Mouse (Mus musculus) limb, embryonic 12.5 days (tissue): Measurements from ENCODE around the gene Kcnab3. TPM values are rescaled to one million over a fixed set of nuclear protein-coding genes. Genes with fewer than 3 reads are reported as not detected.

Source experiments
- ATAC-seq: fragments of 200-750 bp; cut with Nextera tagmentation; 2 replicates; pipeline ENCODE4 v1.8.0; 2017; ENCODE audit warnings: low read depth, moderate TSS enrichment; ENCODE audit not compliant: insufficient number of reproducible peaks, insufficient read depth, low FRiP score, low TSS enrichment
- H3K27ac ChIP-seq: fragments of 300-500 bp; sonication (generic); 2 replicates; pipeline ENCODE4 v1.5.1; 2016; ENCODE audit warnings: mild to moderate bottlenecking, moderate library complexity
- H3K27me3 ChIP-seq: fragments of 300-500 bp; sonication (generic); 2 replicates; pipeline ENCODE4 v1.6.1; 2016; ENCODE audit warnings: mild to moderate bottlenecking, moderate library complexity
- H3K36me3 ChIP-seq: fragments of 300-500 bp; sonication (generic); 2 replicates; pipeline ENCODE4 v1.6.1; 2016; ENCODE audit warnings: mild to moderate bottlenecking, moderate library complexity
- H3K4me1 ChIP-seq: fragments of 300-500 bp; sonication (generic); replicated peaks from 2 replicates; pipeline ENCODE4 v1.6.1; 2016
- H3K4me2 ChIP-seq: fragments of 300-500 bp; sonication (generic); 2 replicates; pipeline ENCODE4 v1.6.1; 2016; ENCODE audit warnings: mild to moderate bottlenecking, moderate library complexity
- H3K4me3 ChIP-seq: fragments of 300-500 bp; sonication (generic); replicated peaks from 2 replicates; pipeline ENCODE4 v1.5.1; 2016; ENCODE audit warnings: mild to moderate bottlenecking
- H3K9ac ChIP-seq: fragments of 300-500 bp; sonication (generic); replicated peaks from 2 replicates; pipeline ENCODE4 v1.6.1; 2016; ENCODE audit warnings: mild to moderate bottlenecking, moderate library complexity
- H3K9me3 ChIP-seq: fragments of 300-500 bp; sonication (generic); 2 replicates; pipeline ENCODE4 v1.6.1; 2016; ENCODE audit warnings: mild to moderate bottlenecking, moderate library complexity
- WGBS: fragments of 180-500 bp; shearing (Covaris S2); methylation state at CpG from one replicate; pipeline ENCODE4 v1.1.7; 2016; 5-methylcytosine and 5-hydroxymethylcytosine counted together
- polyA plus RNA-seq: library from polyadenylated mRNA; unstranded; fragments of >200 nt; fragmentation: Nextera tagmentation; extraction: Ambion mirVana; gene quantifications from 2 replicates; pipeline ENCODE4 v1.2.1, GENCODE M21; 2016

Kcnab3 gene
- polyA plus RNA-seq, 1 experiment from 2014 or later: 1.9 TPM

- Histone ChIP-seq H3K4me3 (peak overlapping the region; percentile 43), H3K4me1 (peaks cover 25% of the 10 kb centered on the region), H3K36me3 (no peaks in the 10 kb centered on the region), H3K9me3 (no peaks in the 10 kb centered on the region), H3K4me2 (peak overlapping the region; percentile 63), H3K27ac (peak overlapping the region; percentile 85), H3K9ac (peak overlapping the region; percentile 49), H3K27me3 (peaks cover 24% of the 10 kb centered on the region)
- WGBS: 1% methylated on average over 24 of the region's 24 CpGs
- peak; percentile 63 for ATAC-seq
Observed at GRCm38 (mm10) chr11:69331929-69332405, 5.9 kb downstream of the Kcnab3 start.

GRCm38 (mm10) chr11:69332713-69333253 lies 6.7 kb downstream of the Kcnab3 start:
- Histone ChIP-seq H3K4me2 (peak overlapping the region; percentile 63; the same call in 1 of the 2 replicates), H3K27me3 (peaks cover 16% of the 10 kb centered on the region), H3K4me1 (peaks cover 21% of the 10 kb centered on the region), H3K27ac (peak overlapping the region; percentile 85), H3K9me3 (0 out of 2 replicates have a peak, but pooled peaks cover 3% of the 10 kb centered on the region), H3K9ac (0 out of 2 replicates have a peak overlapping the region, but pooled peaks have one; percentile 49), H3K4me3 (no peak overlapping the region), H3K36me3 (no peaks in the 10 kb centered on the region)
- 10% methylated on average over 8 of the region's 8 CpGs for WGBS
- ATAC-seq: no peak

DNA sequence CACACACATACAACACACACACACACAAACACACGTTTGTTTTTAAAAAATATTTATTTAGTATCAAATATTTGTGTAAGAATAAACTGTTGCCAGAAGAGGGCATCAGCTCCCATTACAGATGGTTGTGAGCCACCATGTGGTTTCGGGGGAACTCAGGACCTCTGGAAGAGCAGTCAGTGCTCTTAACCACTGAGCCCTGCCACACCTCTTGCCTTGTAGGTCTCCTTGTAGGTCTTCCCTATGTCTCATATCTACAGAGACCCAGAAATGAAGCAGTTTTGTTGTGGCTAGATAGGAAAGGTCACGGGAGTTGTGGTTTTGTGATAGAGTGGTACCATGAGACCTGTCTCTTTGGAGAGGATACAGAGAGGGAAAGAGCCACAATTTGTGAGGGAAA lies 7.9 kb downstream of the Kcnab3 start:
- no peaks in the 10 kb centered on the region for H3K36me3 ChIP-seq
- H3K27me3 ChIP-seq: peaks cover 9% of the 10 kb centered on the region; the same call in 1 of the 2 replicates
- no peak overlapping the region for H3K27ac ChIP-seq
- WGBS: 69% methylated on average over 3 of the region's 3 CpGs
- peaks cover 21% of the 10 kb centered on the region for H3K4me1 ChIP-seq
- ATAC-seq: no peak
- no peak overlapping the region for H3K4me2 ChIP-seq
- H3K9ac ChIP-seq: no peak overlapping the region
- no peak overlapping the region for H3K4me3 ChIP-seq
- H3K9me3 ChIP-seq: 0 out of 2 replicates have a peak, but pooled peaks cover 3% of the 10 kb centered on the region

DNA sequence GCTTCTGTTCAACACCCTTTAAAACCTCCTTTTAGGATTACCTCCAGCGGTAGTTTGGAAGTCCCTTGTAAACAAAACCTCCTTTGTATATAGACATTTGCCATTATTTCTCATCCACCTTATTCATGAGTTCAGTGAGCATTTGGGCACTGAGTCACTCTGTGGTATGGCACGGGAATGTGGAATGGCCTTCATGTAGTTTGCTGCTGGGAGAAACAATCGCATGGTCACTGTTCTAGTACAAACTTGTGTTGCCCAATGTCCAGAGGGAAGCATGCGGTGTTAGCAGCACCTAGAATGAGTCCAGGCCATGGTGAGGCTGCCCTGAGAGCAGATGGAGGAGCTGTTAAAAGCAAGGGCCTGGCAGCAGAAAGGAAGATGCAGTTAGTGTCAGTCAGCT lies 8.7 kb downstream of the Kcnab3 start:
- Histone ChIP-seq H3K4me3 (no peak overlapping the region), H3K27ac (no peak overlapping the region), H3K9me3 (0 out of 2 replicates have a peak, but pooled peaks cover 3% of the 10 kb centered on the region), H3K27me3 (peaks cover 10% of the 10 kb centered on the region; the same call in 1 of the 2 replicates), H3K4me1 (peaks cover 23% of the 10 kb centered on the region), H3K9ac (no peak overlapping the region), H3K36me3 (no peaks in the 10 kb centered on the region), H3K4me2 (no peak overlapping the region)
- no peak for ATAC-seq
- 59% methylated on average over 4 of the region's 4 CpGs for WGBS

DNA sequence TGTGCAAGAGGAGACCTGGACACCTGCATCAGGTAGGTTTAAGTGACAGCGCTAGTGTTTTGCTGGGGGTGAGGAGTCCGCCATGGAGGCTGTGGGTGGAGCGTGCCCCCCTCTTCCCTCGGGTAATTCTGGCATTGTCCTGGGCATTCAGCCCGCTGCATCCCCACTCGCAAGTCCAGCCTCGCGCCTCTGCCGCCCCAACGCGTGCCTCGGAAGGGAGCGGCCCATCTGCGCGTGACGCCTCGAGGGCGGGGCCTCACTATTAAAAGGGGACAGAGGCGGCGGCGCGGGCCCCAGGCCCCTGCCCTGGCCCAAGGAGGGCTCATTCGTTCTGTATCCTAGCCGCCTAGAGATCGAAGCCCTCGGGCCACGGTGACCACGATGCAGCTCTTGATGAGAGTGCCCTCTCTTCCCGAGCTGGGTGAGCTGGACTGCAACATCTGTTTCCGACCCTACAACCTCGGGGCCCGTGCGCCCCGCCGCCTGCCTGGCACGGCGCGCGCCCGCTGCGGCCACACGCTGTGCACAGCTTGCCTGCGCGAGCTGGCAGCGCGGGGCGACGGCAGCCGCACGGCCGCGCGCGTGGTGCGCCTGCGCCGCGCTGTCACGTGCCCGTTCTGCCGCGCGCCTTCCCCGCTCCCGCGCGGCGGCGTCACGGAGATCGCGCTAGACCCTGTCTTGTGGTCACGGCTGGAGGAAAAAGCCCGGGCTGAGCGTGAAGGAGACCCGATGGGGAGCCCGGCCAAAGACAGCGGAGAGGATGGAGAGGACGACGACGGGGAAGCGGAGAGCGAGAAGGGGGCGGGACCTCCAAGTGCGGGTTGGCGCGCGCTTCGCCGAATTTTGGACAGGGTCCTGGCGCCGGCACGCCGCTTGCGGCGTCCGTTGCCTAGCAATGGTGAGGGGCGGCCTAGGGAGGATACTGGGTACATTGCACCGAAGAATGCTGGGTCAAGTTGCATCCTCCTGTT lies 14.4 kb downstream of the Kcnab3 start, which contains the start of gene Rnf227:
TSS of gene Rnf227 (plus strand) at position 301 of the 971 bp plus-strand sequence.
- H3K4me3 ChIP-seq: peak within 1 kb of the TSS; percentile 57
- H3K4me1 ChIP-seq: peaks cover 15% of the 10 kb centered on the region
- peak; percentile 82 for ATAC-seq
- H3K9ac ChIP-seq: peak within 1 kb of the TSS; percentile 73
- peak within 1 kb of the TSS; percentile 76 for H3K4me2 ChIP-seq
- H3K27me3 ChIP-seq: 0 out of 2 replicates have a peak, but pooled peaks cover 8% of the 10 kb centered on the region
- 0 out of 2 replicates have a peak, but pooled peaks cover 3% of the 10 kb centered on the region for H3K9me3 ChIP-seq
- H3K27ac ChIP-seq: peak within 1 kb of the TSS; percentile 86
- WGBS: 2% methylated on average over 99 of the region's 99 CpGs
- peaks cover 30% of the 10 kb centered on the region for H3K36me3 ChIP-seq

- H3K27ac ChIP-seq: no peak overlapping the region
- H3K36me3 ChIP-seq: peaks cover 89% of the 10 kb centered on the region
- H3K4me3 ChIP-seq: no peak overlapping the region
- no peak for ATAC-seq
- WGBS: 86% methylated on average over 25 of the region's 26 CpGs
- H3K9me3 ChIP-seq: no peaks in the 10 kb centered on the region
- no peak overlapping the region for H3K4me2 ChIP-seq
- peaks cover 2% of the 10 kb centered on the region for H3K4me1 ChIP-seq
- no peaks in the 10 kb centered on the region for H3K27me3 ChIP-seq
- no peak overlapping the region for H3K9ac ChIP-seq
Observed at GRCm38 (mm10) chr11:69346441-69346840, 20.4 kb downstream of the Kcnab3 start.

DNA sequence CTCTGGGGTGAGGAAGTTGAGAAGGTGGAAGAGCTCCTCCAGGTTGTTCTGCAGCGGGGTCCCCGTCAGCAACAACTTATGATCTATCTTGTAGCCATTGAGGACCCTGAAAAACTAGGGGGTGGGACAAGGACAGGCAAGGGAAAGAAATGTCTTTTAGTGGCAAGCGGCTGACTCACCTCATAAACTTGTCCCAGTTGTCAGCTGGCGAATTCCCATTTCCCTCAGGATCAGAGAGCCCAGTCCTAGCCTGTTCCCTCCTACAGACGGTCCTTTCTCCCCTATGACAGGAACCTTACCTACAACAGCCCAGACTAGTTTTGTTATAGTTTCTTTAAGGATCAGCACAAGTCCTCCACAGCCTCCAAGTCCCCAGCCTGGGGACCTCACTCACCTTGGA lies 30.5 kb downstream of the Kcnab3 start:
- peaks cover 100% of the 10 kb centered on the region for H3K36me3 ChIP-seq
- no peaks in the 10 kb centered on the region for H3K27me3 ChIP-seq
- no peak overlapping the region for H3K4me2 ChIP-seq
- WGBS: 84% methylated on average over 5 of the region's 5 CpGs
- H3K9me3 ChIP-seq: no peaks in the 10 kb centered on the region
- no peak overlapping the region for H3K27ac ChIP-seq
- H3K4me1 ChIP-seq: no peaks in the 10 kb centered on the region
- H3K4me3 ChIP-seq: no peak overlapping the region
- no peak for ATAC-seq
- no peak overlapping the region for H3K9ac ChIP-seq

DNA sequence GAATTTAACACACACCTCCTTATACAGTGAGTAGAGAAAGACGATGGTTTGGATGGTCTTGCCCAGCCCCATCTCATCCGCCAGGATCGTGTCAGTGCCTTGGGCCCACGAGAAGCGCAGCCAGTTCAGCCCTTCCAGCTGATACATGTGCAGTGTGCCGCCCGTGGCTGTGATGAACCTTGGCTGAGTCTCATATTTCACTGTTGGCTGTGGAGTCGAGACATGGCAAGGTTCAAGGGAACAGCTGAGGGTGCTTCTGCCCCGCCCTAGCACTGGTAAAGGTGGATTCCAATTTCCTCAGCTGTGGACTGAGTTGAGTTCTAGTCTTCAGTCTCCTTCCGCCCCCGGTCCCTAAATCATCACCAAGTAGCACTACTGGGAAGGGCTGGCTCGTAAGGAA lies 31.6 kb downstream of the Kcnab3 start:
- H3K9me3 ChIP-seq: no peaks in the 10 kb centered on the region
- no peaks in the 10 kb centered on the region for H3K27me3 ChIP-seq
- WGBS: 83% methylated on average over 12 of the region's 12 CpGs
- H3K4me3 ChIP-seq: no peak overlapping the region
- ATAC-seq: no peak
- H3K9ac ChIP-seq: no peak overlapping the region
- peaks cover 2% of the 10 kb centered on the region; the same call in 1 of the 2 replicates for H3K4me1 ChIP-seq
- H3K36me3 ChIP-seq: peaks cover 100% of the 10 kb centered on the region
- no peak overlapping the region for H3K4me2 ChIP-seq
- H3K27ac ChIP-seq: no peak overlapping the region

GRCm38 (mm10) chr11:69362021-69362420 lies 36.0 kb downstream of the Kcnab3 start:
- no peak for ATAC-seq
- 55% methylated on average over 7 of the region's 7 CpGs for WGBS
- H3K9me3 ChIP-seq: no peaks in the 10 kb centered on the region
- no peak overlapping the region for H3K27ac ChIP-seq
- peaks cover 75% of the 10 kb centered on the region for H3K36me3 ChIP-seq
- no peaks in the 10 kb centered on the region for H3K27me3 ChIP-seq
- H3K4me3 ChIP-seq: no peak overlapping the region
- H3K4me2 ChIP-seq: no peak overlapping the region
- H3K9ac ChIP-seq: no peak overlapping the region
- H3K4me1 ChIP-seq: peaks cover 29% of the 10 kb centered on the region

- WGBS: 42% methylated on average over 2 of the region's 2 CpGs
- no peak for ATAC-seq
- Histone ChIP-seq H3K9ac (no peak overlapping the region), H3K36me3 (peaks cover 70% of the 10 kb centered on the region), H3K27me3 (no peaks in the 10 kb centered on the region), H3K4me2 (no peak overlapping the region), H3K27ac (peak overlapping the region; percentile 31; the same call in 1 of the 2 replicates), H3K9me3 (no peaks in the 10 kb centered on the region), H3K4me3 (no peak overlapping the region), H3K4me1 (peaks cover 29% of the 10 kb centered on the region)
Observed at GRCm38 (mm10) chr11:69362479-69362878, 36.4 kb downstream of the Kcnab3 start.

DNA sequence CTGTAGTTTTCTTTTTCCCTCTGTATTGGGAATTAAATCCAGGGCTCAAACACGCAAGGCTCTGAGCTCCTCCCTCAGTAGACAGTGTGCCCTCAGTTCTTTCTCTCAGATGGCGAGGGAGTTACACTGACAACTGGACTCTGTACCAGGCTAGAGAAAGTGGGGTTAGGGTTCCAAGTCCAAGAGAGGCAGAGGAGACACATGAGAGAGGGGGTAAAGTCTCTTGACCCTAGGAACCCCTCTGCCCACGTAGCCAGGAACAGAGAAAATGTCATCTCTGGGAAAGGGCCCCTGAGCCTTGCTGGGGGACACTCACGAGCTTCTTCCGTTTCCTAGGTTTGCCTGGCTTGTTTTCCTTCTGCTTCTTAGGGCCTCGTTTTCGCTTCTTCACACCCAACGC lies 38.3 kb downstream of the Kcnab3 start:
- no peaks in the 10 kb centered on the region for H3K27me3 ChIP-seq
- H3K4me2 ChIP-seq: peak overlapping the region; percentile 97
- H3K4me1 ChIP-seq: peaks cover 35% of the 10 kb centered on the region
- no peaks in the 10 kb centered on the region for H3K9me3 ChIP-seq
- WGBS: 54% methylated on average over 8 of the region's 8 CpGs
- ATAC-seq: no peak
- H3K36me3 ChIP-seq: peaks cover 51% of the 10 kb centered on the region
- 0 out of 2 replicates have a peak overlapping the region, but pooled peaks have one; percentile 95 for H3K4me3 ChIP-seq
- peak overlapping the region; percentile 100 for H3K27ac ChIP-seq
- H3K9ac ChIP-seq: no peak overlapping the region
